Mouse (Mus musculus) cerebellum, adult 8-10 months (tissue): ENCODE data around the gene Ccl6.

Experiments used
- DNase-seq: peaks from one replicate; pipeline ENCODE4 v3.0.0; 2022

Ccl6 gene

GRCm38 (mm10) chr11:83592853-83593252 lies at the start of gene Ccl6:
Ccl6 (minus strand) TSS chr11:83593087.
- no peak for DNase-seq

GRCm38 (mm10) chr11:83641216-83641615 lies 48.3 kb upstream of the Ccl6 start:
- DNase-seq, result no peak

DNA sequence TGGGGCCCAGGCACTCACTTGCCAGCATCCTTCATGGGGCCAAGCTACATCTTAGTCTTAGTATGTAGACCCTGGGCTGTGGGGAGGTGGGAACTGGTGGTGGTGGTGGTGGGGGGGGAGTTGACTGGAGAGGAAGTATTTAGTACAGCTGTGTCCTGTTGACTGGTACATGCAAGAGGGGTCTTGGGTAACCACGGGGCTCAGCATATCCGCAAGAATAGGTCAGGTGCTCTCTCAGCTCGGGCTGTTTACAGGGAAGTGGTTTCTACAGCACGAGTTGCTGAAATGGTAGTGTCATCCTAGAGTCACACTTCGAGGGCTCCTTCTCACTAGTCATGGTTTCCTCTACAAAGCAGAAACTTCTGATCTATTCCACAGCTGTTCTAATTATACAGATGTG lies 47.3 kb upstream of the Ccl6 start:
- DNase-seq, result no peak

DNA sequence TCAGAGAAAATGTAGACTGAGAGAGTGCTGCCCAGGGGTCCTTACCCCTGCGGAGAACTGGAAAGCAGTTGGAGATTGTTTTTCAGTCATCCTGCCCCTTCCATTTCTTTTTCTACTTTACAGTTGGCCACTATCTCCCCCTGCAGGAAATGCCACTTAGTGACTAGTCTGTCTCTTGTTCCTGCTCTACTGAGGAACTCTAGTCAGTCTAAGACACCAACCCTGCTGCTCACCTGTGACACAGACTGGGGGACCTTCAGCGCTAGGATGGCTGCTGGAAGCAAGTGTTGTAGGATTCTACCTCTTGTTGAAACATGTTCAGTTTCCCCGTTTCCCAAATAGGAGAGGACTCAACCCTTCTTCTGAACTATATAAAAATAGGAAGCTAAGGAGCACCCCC lies 46.6 kb upstream of the Ccl6 start:
- DNase-seq, result no peak

DNA sequence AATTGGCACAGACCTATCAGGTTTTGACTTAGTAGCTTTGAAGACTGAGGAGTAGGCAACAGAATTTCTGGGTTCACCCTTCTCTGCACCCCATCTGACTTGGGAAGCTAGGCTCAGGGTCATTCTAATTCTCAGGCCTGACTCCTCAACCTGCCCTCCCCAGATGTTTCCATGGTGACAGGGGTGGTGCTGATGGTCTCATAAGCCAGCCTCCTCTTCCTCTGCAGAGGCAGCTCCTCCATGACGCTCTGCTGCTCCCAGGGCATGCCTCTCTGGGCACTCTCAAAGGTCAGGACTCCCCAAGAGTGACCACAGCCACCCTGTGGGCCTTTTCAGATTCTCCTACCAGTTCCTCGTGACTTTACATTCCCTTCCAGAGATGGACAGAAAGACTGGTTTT lies 46.0 kb upstream of the Ccl6 start:
- no peak for DNase-seq

- no peak for DNase-seq
Observed at GRCm38 (mm10) chr11:83636742-83637235, 43.9 kb upstream of the Ccl6 start.

- no peak for DNase-seq
Observed at GRCm38 (mm10) chr11:83634898-83635297, 42.0 kb upstream of the Ccl6 start.

DNA sequence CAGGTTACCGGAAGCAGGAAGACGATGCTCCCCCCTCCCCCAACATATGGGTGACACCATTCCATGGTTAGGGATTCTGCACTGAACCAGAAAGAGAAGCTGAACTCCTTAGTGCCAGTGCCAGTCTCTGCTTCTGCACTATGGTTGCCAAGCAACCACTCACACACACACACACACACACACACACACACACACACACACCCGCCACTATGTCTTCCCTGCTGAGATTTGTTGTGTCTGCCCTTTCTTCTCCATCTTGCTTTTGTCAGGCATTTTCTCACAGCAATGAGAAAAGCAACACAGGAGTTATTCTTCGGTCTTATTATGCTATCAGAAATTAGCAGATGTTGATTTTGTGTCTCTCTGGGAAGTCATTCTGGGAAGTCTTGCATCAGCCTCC lies 41.5 kb upstream of the Ccl6 start:
- no peak for DNase-seq

DNA sequence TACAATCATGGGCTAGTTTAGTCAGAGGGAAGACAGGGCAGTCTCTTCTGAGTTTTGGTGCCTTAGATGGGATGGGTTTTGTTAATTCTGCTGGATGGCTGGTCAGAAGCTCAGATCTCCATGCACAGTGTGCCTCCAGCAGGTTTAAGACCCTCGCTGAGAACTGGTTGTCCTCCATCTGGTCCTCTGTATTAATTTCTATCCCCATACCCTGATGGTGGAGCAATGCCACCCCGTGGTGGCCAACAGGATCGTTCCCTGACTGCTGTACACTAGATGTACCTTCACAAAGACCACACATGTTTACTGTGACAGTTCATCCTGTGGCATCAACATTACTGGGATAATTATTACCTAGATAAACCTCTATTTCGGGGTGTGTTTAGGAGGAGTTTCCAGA lies 39.9 kb upstream of the Ccl6 start:
- DNase-seq, result no peak

DNA sequence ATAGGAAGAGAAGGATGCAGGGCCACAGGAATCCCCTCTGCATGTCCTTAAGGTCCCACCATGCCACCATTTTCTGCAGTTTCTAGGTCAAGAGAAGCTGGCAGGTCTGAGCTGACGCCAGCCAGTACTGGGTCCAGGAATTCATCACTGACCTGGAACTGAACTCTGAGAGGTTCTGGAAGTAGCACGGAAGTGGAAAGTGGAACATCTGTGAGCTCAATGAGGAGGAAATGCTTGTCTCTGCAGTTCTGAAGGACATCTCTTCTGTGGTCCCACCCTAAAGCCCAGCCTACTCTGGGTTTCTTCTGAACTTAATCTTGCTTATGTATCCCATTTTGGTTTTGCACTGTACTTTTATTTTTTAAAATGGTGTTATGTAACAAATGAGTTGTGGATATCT lies 38.2 kb upstream of the Ccl6 start:
- no peak for DNase-seq

GRCm38 (mm10) chr11:83630630-83631029 lies 37.7 kb upstream of the Ccl6 start:
- no peak for DNase-seq

GRCm38 (mm10) chr11:83628808-83629207 lies 35.9 kb upstream of the Ccl6 start:
- DNase-seq, result no peak

DNA sequence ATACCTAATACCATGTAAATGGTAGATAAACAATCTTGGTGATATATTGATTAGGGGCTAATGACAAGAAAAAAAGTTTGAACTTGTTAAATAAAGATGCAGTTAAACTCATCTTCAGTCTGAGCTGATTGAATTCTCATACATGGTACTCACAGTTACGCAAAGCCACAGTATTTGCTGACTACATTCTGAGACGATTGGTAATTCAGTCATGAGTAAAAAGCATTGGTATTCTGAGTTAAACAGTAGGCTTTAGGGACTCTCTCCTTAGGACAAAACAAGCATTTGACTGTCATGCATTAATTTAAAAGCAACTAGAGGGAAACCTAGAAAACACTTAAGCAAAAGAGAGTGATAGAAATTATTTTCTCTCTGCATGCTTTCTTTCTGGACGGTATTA lies 30.7 kb upstream of the Ccl6 start:
- DNase-seq, result no peak

- DNase-seq, result no peak
Observed at GRCm38 (mm10) chr11:83619037-83619436, 26.1 kb upstream of the Ccl6 start.

DNA sequence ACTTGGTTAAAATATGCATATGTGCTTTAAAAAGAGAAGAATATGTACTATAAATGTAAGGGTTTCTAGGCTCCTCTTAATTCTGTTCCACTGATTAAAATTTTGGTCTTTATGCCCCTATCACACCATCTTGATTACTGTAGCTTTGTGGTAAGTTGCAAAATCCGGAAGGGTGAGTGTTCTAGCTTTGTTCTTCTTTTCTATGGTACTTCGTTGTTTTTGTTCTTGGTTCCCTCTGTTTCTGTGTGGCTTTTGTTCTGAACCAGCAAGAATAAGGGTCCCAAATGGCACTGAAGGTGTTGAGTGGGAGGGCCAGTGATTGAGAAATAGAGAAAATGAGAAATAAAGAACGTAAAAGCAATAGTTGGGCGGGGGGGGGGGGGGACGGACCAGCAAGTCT lies 25.4 kb upstream of the Ccl6 start:
- no peak for DNase-seq

- DNase-seq, result no peak
Observed at GRCm38 (mm10) chr11:83616586-83616985, 23.7 kb upstream of the Ccl6 start.

DNA sequence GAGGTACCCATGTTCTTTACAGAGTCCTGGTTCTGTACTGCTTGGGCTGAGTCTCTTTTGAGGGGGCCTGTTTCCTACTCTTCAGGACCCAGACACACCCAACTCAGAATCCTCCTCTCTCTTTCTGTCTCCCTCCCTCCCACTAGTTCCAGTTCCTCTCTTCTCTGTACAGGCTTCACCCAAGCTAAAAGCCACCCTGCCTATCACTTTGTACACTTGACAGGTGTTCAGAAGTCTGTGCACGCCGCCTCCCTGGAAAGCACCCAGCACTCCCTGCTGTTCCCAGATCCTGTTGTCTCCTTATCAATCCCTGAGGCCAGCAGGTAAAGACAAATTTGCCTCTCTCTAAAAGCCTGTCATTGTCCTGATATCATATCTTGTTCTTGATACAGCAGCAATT lies 18.0 kb upstream of the Ccl6 start:
- DNase-seq, result no peak

- no peak for DNase-seq
Observed at GRCm38 (mm10) chr11:83606396-83606795, 13.5 kb upstream of the Ccl6 start.

DNA sequence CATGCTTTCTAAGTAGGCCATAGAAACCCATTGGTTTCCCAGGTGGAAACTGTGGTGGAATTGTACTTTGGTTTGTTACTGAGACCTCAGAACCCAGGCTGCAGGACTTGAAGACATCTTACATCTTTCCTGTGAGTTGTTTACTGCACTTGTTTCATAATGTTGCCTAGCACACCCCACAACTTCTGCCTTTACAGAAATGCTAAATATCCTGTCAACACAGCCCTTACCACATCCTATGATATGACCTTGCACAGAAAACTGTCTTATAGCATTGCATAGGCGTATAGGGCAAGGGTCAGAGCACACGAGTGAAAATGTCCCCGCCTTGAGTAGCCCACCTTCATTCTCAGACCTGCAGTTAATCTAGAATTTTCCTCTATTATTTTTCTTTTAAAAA lies 12.6 kb upstream of the Ccl6 start:
- DNase-seq, result no peak

DNA sequence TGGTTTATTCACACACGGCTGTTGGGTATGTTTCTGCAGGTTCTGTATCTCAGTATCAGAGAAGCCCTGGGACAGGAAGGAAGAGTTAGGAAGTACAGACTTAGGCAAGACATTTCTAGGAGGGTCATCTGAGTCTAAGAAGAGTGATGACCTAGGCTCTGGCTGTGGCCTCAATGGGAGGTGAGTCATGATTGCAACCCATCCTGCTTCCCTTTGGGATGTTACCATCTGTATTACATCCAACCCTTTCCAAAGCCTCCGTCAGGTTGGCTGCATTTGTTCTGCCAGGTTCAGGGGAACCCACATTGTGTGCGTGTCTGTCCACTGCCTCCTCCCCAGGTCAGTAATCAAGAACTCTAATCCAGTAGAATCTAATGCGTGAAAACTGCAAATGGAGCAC lies 11.8 kb upstream of the Ccl6 start:
- no peak for DNase-seq

DNA sequence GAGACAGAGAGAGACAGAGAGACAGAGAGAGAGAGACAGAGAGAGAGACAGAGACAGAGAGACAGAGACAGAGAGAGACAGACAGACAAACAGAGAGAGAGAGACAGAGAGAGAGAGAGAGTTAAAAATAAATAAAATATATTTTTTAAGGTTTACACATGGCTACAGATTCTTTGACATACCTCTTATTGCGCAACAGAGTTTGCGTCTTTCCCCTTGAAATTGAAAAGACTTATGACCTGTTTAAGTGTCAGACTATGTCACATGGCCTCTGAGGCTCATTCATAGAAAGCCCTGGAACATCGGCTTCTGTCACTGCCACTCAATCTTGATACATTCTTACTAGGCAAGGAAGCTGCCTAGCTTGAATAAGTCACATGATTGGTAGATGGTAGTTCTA lies 10.5 kb upstream of the Ccl6 start:
- DNase-seq, result no peak

DNA sequence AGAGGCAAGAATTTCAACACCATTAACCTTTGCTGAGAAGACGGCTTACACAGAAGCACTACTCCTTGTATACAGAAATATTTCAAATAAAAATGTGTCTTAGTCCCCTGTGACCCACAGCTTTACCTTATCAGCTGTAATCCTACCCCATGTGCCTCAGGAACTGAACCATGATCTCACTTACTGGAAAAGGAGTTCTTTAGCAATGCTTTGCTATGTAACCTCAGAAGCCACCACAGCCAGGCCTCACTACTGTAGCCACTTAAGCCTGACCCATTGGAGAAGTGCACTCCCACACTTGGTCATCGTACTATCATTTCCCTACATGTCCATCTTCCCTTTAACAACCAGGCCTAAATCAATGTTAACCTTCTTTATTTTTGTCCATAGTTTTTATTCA lies 7.7 kb upstream of the Ccl6 start:
- no peak for DNase-seq

GRCm38 (mm10) chr11:83598991-83599390 lies 6.1 kb upstream of the Ccl6 start:
- no peak for DNase-seq

GRCm38 (mm10) chr11:83598207-83598837 lies 5.4 kb upstream of the Ccl6 start:
- DNase-seq, result no peak

DNA sequence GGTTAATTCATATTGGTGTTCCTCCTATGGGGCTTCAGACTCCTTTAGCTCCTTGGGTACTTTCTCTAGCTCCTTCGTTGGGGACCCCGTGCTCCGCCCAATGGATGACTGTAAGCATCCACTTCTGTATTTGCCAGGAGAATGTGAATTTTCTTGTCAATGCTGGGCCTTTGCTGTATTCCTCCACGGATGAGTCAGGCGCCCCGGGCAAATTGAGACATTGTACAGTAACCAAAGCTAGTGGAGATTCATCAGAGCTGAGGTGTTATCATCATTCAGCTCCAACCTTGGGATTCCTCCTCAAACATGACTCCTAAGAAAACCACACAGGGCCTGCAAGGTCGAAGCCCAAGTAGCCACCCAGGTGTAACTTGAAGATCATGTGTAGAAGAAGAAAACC lies 4.9 kb upstream of the Ccl6 start:
- DNase-seq, result no peak
